Mouse (Mus musculus) heart, postnatal 14 days (tissue): ENCODE data around the gene Ebf3. TPM values are rescaled to one million over a fixed set of nuclear protein-coding genes. Genes with fewer than 3 reads are reported as not detected.
A peak's percentile ranks its signal among the peaks of the same experiment; 100 is the strongest.

Experiments
- DNase-seq, 2 experiments: peaks; one replicate each; pipeline ENCODE4 v3.0.0; 2021 to 2022
- intact Hi-C: fragments of 180-260 bp; cut with DNase I; formaldehyde crosslinking; loops from one replicate; pipeline ENCODE4 v1.15.1; 2025
- total RNA-seq, 2 experiments: library from RNA; stranded (reverse); gene quantifications; 2 replicates each; pipeline ENCODE4 v1.2.3; 2021

The Ebf3 gene
- total RNA-seq, 2 experiments from 2014 or later, result 13.2 to 15.2 TPM

DNA sequence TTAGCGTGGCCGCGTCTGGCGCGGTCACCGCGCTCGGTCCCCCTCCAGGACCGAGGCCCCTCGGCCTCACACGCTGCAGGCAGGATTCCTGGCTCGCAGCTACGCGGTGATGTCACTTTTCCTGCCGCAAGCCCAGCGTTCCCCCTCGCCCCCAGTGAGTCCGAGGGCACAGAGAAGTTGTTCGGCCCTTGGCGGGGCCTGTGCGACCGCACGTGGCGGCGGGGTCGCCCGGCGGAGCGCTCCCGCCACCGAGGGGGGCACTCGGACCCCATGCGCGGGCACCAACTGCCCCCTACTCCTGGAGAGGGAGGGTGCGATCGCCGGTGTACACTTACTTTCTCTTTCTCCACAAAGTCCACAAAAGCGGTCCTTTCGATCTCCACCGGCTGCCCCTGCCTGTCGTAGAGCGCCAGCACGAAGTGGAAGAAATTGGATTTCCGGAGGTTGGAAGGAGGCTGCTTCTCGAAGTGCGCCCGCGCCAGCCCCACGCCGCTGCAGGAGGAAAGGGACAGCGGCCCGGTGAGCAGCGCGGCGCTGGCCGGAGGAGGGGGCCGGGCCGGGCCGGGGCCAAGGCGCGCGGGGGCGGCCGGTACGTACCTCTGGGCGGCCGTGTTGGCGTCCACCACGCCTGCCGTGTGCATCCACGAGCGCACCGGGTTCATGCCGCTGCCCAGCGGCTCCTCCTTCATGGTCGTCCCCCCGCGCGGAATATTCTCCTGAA lies 902 bp downstream of the Ebf3 start:
- intact Hi-C loops, result loop anchor here (5.0 to 10.0 kb wide), 2 partner anchors 249 to 466 kb away; no protein-coding TSS in a partner anchor
- DNase-seq, result peak; percentile 61 to 64

DNA sequence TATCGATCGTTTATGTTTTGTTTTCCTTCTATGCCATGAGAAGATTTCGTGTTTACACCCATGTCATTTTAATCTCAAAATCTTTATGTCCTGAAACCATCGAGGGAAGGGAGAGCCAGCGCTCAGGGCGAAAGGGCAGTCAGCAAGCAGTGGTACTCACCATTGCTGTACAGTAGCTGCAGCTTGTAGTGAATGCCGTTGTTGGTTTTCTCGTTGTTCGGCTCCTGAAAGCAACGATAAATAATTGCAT lies 1.4 kb downstream of the Ebf3 start:
- intact Hi-C loops, result loop anchor here (5.0 to 10.0 kb wide), 2 partner anchors 248 to 466 kb away; no protein-coding TSS in a partner anchor
- DNase-seq, result no peak

DNA sequence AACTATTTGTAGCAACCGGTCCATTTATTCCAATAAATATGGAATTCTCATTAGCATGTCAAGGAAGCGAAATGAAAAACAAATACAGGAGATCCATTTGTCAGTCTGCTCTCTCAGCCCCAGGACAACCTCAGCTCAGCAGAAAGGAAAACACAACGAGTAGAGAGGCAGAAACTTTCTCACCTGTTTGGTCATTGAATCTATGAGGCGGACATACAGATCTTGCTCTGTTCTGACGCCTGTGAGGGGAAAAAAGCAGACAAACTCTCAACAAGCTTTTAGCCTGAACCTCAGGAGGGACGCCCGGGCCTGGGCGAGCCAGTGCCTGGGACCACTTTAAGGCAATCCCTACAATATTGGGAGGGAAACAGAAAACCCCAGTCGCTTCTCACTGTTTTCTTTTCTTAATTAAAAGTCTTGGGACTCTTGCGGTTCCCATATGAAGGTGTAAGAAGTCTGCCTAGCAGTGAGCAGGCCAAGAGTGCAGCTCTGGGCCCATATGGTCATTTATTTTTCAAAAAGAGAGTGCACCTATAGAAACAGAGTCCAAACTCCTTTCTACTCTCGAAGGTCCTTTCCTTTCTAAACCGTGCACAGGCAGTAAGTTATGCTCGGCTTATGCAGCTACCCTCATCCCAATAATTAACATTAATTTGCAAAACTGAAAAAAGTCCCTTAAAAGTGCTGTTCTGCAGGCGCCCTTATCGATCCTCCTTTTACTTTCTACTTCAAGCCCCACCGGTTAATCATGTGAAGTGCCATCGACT lies 1.9 kb downstream of the Ebf3 start:
- DNase-seq, result no peak
- intact Hi-C loops, result loop anchor here (5.0 to 10.0 kb wide), 2 partner anchors 248 to 465 kb away; no protein-coding TSS in a partner anchor

DNA sequence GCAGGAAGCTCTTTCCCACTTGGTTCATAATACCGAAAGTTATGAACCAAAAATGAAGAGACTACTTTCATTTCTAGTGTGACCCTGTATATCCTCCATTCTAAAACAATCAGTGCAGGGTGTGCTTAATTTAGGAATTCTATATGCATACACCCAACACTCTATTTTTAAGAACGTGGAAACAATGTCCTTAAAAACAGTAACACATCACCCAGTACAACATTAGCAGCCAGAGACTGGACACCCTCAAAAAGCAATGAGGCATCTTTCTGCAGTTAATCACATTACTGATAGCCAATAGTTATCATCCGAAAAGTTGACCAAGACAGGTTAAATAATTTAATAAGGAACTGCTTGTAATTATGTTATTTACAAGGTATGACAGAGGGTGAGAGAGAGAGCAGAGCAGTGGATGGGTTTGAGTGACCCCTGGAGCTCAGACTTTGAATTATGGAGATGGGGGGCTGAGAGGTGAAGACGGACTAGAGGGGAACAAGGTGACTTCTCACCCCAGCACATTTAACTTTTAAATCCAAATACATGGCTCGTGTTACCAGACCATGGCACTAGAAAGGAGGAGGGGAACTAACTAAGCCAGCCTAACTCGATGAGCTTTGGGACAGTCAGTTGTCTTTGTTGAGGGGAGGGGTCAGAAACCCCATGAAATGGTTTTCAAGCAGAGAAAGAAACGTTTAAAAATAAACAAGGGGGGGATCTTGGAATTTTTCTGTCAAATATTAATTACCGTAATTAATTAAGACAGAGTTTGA lies 2.7 kb downstream of the Ebf3 start:
- no peak for DNase-seq
- intact Hi-C loops, result loop anchor here (5.0 to 10.0 kb wide), 2 partner anchors 247 to 464 kb away; no protein-coding TSS in a partner anchor

DNA sequence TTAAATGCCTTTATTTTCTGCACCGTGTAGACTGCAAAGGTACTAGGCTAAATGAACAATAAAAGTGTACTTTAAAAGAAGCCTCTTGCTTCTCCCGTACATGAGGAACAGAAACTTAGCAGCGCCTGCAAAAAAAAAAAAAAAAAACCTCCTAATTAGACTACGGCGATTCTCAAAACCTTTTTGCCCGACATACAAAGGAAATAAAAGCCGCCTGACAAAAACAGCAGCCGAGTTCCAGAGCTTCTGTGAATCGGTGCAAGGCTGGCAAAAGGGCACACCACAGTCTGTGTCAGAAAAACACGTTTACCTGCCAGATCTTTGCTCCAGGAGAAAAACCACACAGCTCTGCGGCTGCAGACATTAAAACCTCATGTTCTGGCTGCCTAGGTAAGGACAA lies 3.4 kb downstream of the Ebf3 start:
- DNase-seq, result no peak
- intact Hi-C loops, result loop anchor here (1.0 to 10.0 kb wide), 3 partner anchors 10 to 464 kb away; no protein-coding TSS in a partner anchor

- intact Hi-C loops, result loop anchor here (1.0 to 10.0 kb wide), 3 partner anchors 9 to 463 kb away; no protein-coding TSS in a partner anchor
- DNase-seq, result peak; percentile 61 to 62
Measured at GRCm38 (mm10) chr7:137310091-137310761, 4.0 kb downstream of the Ebf3 start.

GRCm38 (mm10) chr7:137309071-137310066 lies 4.9 kb downstream of the Ebf3 start:
- peak; percentile 50 to 69 for DNase-seq
- intact Hi-C loops, result loop anchor here (1.0 to 10.0 kb wide), 3 partner anchors 8 to 462 kb away; no protein-coding TSS in a partner anchor

GRCm38 (mm10) chr7:137308061-137309060 lies 5.9 kb downstream of the Ebf3 start:
- intact Hi-C loops, result no loop called here
- no peak for DNase-seq

GRCm38 (mm10) chr7:137307131-137307530 lies 7.1 kb downstream of the Ebf3 start:
- DNase-seq, result no peak
- intact Hi-C loops, result no loop called here

DNA sequence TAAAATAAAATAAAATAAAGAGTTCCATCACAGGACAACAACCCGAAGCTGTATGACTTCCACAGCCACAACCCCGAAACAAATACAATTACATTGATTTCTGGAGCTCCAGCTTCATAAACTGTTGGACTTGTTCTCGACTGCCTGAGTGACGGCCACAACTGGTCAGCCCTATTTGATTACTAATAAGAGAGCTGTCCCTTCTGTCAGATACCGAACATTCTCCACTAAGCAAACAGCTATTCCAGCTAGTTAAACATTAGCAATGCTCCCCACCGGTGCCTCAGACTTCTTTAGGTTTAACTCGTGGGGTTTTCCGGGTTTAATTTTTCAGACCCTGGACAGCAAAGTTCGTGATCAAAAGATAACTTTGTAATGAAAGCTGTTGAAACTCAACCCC lies 8.1 kb downstream of the Ebf3 start:
- DNase-seq, result no peak
- intact Hi-C loops, result no loop called here

GRCm38 (mm10) chr7:137303776-137304171 lies 10.5 kb downstream of the Ebf3 start:
- intact Hi-C loops, result no loop called here
- DNase-seq, result peak in 1 of 2 experiments; percentile 30

DNA sequence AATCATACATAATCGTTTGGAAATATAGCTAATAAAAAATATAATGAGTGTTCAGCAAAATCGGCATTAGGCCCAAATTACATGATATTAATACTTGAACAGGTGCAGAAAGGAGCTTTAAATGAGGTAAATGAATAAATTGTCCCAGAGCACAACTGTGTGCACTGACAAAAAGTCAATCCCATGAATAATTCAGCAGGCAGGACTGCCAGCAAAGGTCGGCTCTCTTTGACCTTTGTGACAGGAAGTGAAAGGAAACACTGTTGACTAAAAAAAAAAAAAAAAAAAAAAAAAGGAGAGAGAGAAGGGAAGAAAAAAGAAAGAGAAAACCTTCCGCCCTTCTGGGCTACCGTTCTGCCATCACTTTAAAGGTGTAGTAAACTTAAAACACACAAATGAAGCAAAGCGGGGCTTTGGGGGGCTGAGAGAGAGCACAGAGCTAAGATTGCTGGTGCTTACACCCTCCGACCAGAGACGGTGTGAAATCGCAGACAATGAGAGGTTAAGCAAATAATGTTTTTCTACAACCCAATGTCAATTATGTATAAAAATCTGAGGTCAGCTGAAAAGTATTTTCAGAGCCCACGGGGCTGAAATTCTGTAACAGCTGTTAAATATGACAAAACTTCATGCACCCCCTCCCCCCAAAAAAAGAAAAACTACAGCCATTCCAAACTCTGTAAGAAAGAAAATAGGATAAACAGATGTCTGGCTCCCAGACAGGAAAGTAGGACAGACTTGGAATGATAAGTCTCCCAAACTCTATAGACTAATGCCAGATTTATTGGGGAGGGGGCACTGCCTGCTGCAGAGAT lies 11.1 kb downstream of the Ebf3 start:
- DNase-seq, result peak in 1 of 2 experiments; percentile 37
- intact Hi-C loops, result no loop called here

DNA sequence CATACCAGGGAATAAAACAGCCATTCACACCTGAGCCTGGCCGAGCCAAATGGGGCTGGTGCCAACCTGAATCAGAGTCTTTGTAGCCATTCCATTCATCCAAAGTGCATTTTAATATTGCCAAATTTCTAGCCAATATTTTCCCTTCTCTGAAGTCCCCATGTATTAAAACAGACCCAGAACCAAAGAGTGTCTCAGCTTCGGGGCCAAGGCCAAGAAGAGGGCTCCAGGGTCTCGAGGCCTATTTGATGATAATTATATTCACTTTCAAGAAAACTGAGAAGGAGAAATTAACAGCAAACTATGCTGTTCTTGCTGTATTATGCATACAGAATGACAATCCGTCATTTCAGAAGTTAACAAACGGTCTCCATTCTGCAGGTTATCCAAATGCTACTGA lies 12.1 kb downstream of the Ebf3 start:
- DNase-seq, result no peak
- intact Hi-C loops, result no loop called here

DNA sequence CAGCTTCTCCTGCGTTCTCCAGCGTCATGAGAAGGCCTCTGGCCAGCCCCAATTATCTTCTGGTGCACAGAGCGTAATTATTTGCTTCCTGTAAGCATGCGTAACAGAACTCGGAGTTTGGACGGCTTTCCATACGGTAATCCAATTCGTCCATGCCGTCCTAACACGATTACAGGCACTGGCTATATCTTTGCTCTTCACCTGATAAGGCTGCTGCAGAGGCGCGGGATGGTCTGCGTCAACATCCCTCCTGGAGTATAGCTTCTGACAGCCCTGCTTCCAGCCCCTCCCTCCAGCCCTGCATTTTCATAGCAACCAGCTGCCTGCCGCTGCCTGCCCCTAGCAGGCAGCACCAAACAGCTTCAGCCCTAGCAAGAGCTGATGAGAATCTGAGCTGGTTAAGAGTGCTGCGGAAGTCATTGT lies 12.9 kb downstream of the Ebf3 start:
- intact Hi-C loops, result loop anchor here (1.0 kb wide), 1 partner anchor 9 kb away; no protein-coding TSS in a partner anchor
- DNase-seq, result peak; percentile 42 to 44

DNA sequence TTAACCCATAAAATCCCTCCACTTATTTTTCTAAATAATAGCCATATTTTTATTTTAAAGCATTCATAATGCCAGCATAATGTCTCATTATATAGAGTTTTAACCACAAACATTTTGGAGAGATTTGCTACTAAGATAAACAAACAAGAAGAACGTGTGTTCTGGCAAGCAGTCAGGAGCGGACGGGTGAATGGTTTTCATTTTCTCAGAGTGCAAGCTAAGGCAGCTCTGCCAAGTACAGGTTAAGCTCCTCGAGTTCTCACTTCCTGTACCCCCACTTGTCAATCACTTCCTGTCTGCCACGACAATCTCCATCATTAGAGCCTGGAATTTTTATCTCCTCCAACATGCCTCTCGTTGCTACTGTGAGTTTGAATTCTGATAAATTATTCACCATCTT lies 13.4 kb downstream of the Ebf3 start:
- no peak for DNase-seq
- intact Hi-C loops, result loop anchor here (1.0 kb wide), 1 partner anchor 9 kb away; no protein-coding TSS in a partner anchor

- peak; percentile 29 to 43 for DNase-seq
Measured at GRCm38 (mm10) chr7:137300169-137300568, 14.1 kb downstream of the Ebf3 start.

More at GRCm38 (mm10) chr7:137300169-137300568, 14.1 kb downstream of the Ebf3 start:
- intact Hi-C loops, result no loop called here
